Mouse (Mus musculus): ENCODE measurements around the gene Spx. TPM values are rescaled to one million over a fixed set of nuclear protein-coding genes. Genes with fewer than 3 reads are reported as not detected.

The Spx gene
- polyA plus RNA-seq, 1 experiment, result 0.85 TPM

- Histone ChIP-seq H3K27me3 (ENCODE audit: control insufficient read depth, insufficient read depth, low read length) (no peaks in the 10 kb centered on the region), H3K4me1 (ENCODE audit: control insufficient read depth, insufficient read depth, insufficient read length, low read length) (no peaks in the 10 kb centered on the region), H3K4me3 (ENCODE audit: low read depth, low read length) (peak overlapping the region; percentile 94), H3K27ac (ENCODE audit: insufficient read depth, low read depth, low read length) (no peak overlapping the region), H3K36me3 (ENCODE audit: control insufficient read depth, insufficient read depth, low read length) (no peaks in the 10 kb centered on the region)
- WGBS, result 7% methylated on average over 8 of the region's 8 CpGs
- TF ChIP-seq POLR2A (IDR thresholded peaks at IDR 0.05; ENCODE audit: low read depth, low read length), result no peak
These were observed 25.4 kb upstream of the Spx start for GRCm38 (mm10) chr6:142387755-142388271.

GRCm38 (mm10) chr6:142389101-142389500 is 24.1 kb upstream of the Spx start:
- Histone ChIP-seq H3K36me3 (ENCODE audit: control insufficient read depth, insufficient read depth, low read length) (peaks cover 7% of the 10 kb centered on the region), H3K4me1 (ENCODE audit: control insufficient read depth, insufficient read depth, insufficient read length, low read length) (no peaks in the 10 kb centered on the region), H3K4me3 (ENCODE audit: low read depth, low read length) (no peak overlapping the region), H3K27me3 (ENCODE audit: control insufficient read depth, insufficient read depth, low read length) (no peaks in the 10 kb centered on the region), H3K27ac (ENCODE audit: insufficient read depth, low read depth, low read length) (no peak overlapping the region)
- 45% methylated on average over 2 of the region's 2 CpGs for WGBS
- TF ChIP-seq POLR2A (IDR thresholded peaks at IDR 0.05; ENCODE audit: low read depth, low read length) (no peak), CTCF (IDR thresholded peaks at IDR 0.05; ENCODE audit: extremely low read depth, insufficient read length, insufficient replicate concordance, low read depth, low read length) (no peak)

GRCm38 (mm10) chr6:142392312-142392711 is 20.9 kb upstream of the Spx start:
- Histone ChIP-seq H3K27me3 (ENCODE audit: control insufficient read depth, insufficient read depth, low read length) (no peaks in the 10 kb centered on the region), H3K36me3 (ENCODE audit: control insufficient read depth, insufficient read depth, low read length) (peaks cover 23% of the 10 kb centered on the region), H3K4me3 (ENCODE audit: low read depth, low read length) (no peak overlapping the region), H3K4me1 (ENCODE audit: control insufficient read depth, insufficient read depth, insufficient read length, low read length) (no peaks in the 10 kb centered on the region), H3K27ac (ENCODE audit: insufficient read depth, low read depth, low read length) (no peak overlapping the region)
- TF ChIP-seq POLR2A (IDR thresholded peaks at IDR 0.05; ENCODE audit: low read depth, low read length) (no peak), CTCF (IDR thresholded peaks at IDR 0.05; ENCODE audit: extremely low read depth, insufficient read length, insufficient replicate concordance, low read depth, low read length) (no peak)
- 83% methylated on average over 5 of the region's 5 CpGs for WGBS

GRCm38 (mm10) chr6:142394669-142395068 is 18.6 kb upstream of the Spx start:
- Histone ChIP-seq H3K4me1 (ENCODE audit: control insufficient read depth, insufficient read depth, insufficient read length, low read length) (no peaks in the 10 kb centered on the region), H3K27me3 (ENCODE audit: control insufficient read depth, insufficient read depth, low read length) (no peaks in the 10 kb centered on the region)
- 79% methylated on average over 5 of the region's 5 CpGs for WGBS

GRCm38 (mm10) chr6:142395756-142396155 is 17.5 kb upstream of the Spx start:
- Histone ChIP-seq H3K27ac (ENCODE audit: insufficient read depth, low read depth, low read length) (no peak overlapping the region), H3K4me3 (ENCODE audit: low read depth, low read length) (no peak overlapping the region), H3K27me3 (ENCODE audit: control insufficient read depth, insufficient read depth, low read length) (no peaks in the 10 kb centered on the region), H3K36me3 (ENCODE audit: control insufficient read depth, insufficient read depth, low read length) (peaks cover 29% of the 10 kb centered on the region), H3K4me1 (ENCODE audit: control insufficient read depth, insufficient read depth, insufficient read length, low read length) (no peaks in the 10 kb centered on the region)
- TF ChIP-seq CTCF (IDR thresholded peaks at IDR 0.05; ENCODE audit: extremely low read depth, insufficient read length, insufficient replicate concordance, low read depth, low read length) (no peak), POLR2A (IDR thresholded peaks at IDR 0.05; ENCODE audit: low read depth, low read length) (no peak)
- WGBS, result 89% methylated on average over 6 of the region's 6 CpGs

More at GRCm38 (mm10) chr6:142394669-142395068, 18.6 kb upstream of the Spx start:
- H3K4me3 ChIP-seq (ENCODE audit: low read depth, low read length), result no peak overlapping the region
- TF ChIP-seq CTCF (IDR thresholded peaks at IDR 0.05; ENCODE audit: extremely low read depth, insufficient read length, insufficient replicate concordance, low read depth, low read length) (no peak), POLR2A (IDR thresholded peaks at IDR 0.05; ENCODE audit: low read depth, low read length) (no peak)
- no peak overlapping the region for H3K27ac ChIP-seq (ENCODE audit: insufficient read depth, low read depth, low read length)
- peaks cover 23% of the 10 kb centered on the region for H3K36me3 ChIP-seq (ENCODE audit: control insufficient read depth, insufficient read depth, low read length)

GRCm38 (mm10) chr6:142411140-142411539 is 2.1 kb upstream of the Spx start:
- TF ChIP-seq POLR2A (IDR thresholded peaks at IDR 0.05; ENCODE audit: low read depth, low read length), result no peak
- TF ChIP-seq CTCF (IDR thresholded peaks at IDR 0.05; ENCODE audit: extremely low read depth, insufficient read length, insufficient replicate concordance, low read depth, low read length), result no peak
- Histone ChIP-seq H3K27ac (ENCODE audit: insufficient read depth, low read depth, low read length) (no peak overlapping the region), H3K4me3 (ENCODE audit: low read depth, low read length) (no peak overlapping the region), H3K27me3 (ENCODE audit: control insufficient read depth, insufficient read depth, low read length) (peaks cover 13% of the 10 kb centered on the region), H3K36me3 (ENCODE audit: control insufficient read depth, insufficient read depth, low read length) (no peaks in the 10 kb centered on the region), H3K4me1 (ENCODE audit: control insufficient read depth, insufficient read depth, insufficient read length, low read length) (no peaks in the 10 kb centered on the region)
- 24% methylated on average over 1 of the region's 1 CpGs for WGBS

- H3K27ac ChIP-seq (ENCODE audit: insufficient read depth, low read depth, low read length), result no peak overlapping the region
- H3K4me3 ChIP-seq (ENCODE audit: low read depth, low read length), result no peak overlapping the region
- WGBS, result 24% methylated on average over 12 of the region's 12 CpGs
- H3K4me1 ChIP-seq (ENCODE audit: control insufficient read depth, insufficient read depth, insufficient read length, low read length), result no peaks in the 10 kb centered on the region
- no peaks in the 10 kb centered on the region for H3K36me3 ChIP-seq (ENCODE audit: control insufficient read depth, insufficient read depth, low read length)
- TF ChIP-seq POLR2A (IDR thresholded peaks at IDR 0.05; ENCODE audit: low read depth, low read length) (no peak), CTCF (IDR thresholded peaks at IDR 0.05; ENCODE audit: extremely low read depth, insufficient read length, insufficient replicate concordance, low read depth, low read length) (no peak)
- H3K27me3 ChIP-seq (ENCODE audit: control insufficient read depth, insufficient read depth, low read length), result peaks cover 13% of the 10 kb centered on the region
These were observed 604 bp downstream of the Spx start for GRCm38 (mm10) chr6:142413845-142414244.
